Mouse (Mus musculus) erythroblast, embryonic 14.5 days (primary cell): ENCODE results near the gene Ltc4s.

ENCODE experiments used
- GATA1 ChIP-seq: IDR thresholded peaks from 2 replicates; pipeline ENCODE4 v1.6.1; 2012; ENCODE audit warnings: low read length, inconsistent platforms, mixed read lengths
- TAL1 ChIP-seq: IDR thresholded peaks from 3 replicates; pipeline ENCODE4 v1.6.1; 2012; ENCODE audit warnings: low read length, inconsistent platforms, mixed read lengths

- TF ChIP-seq TAL1 (no peak), GATA1 (no peak)
Measured at GRCm38 (mm10) chr11:50256615-50257014, 18.2 kb upstream of the Ltc4s start.
